Mouse (Mus musculus) stomach, embryonic 14.5 days (tissue): Measurements from ENCODE around the gene Zfp451. TPM values are rescaled to one million over a fixed set of nuclear protein-coding genes. Genes with fewer than 3 reads are reported as not detected.
"Not testable (repeated sequence)": the region's sequence is repeated elsewhere in the genome, so short reads cannot be mapped to it uniquely, and the experiment has no call there.

Experiments
- ATAC-seq: fragments of 200-750 bp; cut with Nextera tagmentation; 2 replicates; pipeline ENCODE4 v1.8.0; 2017; ENCODE audit warnings: low read depth, moderate TSS enrichment; ENCODE audit not compliant: insufficient number of reproducible peaks, insufficient read depth, low FRiP score
- H3K27ac ChIP-seq: fragments of 300-500 bp; sonication (generic); 2 replicates; pipeline ENCODE4 v1.5.1; 2014; ENCODE audit warnings: mild to moderate bottlenecking, low read length, moderate library complexity, mixed read lengths
- H3K27me3 ChIP-seq: fragments of 300-500 bp; sonication (generic); 2 replicates; pipeline ENCODE4 v1.6.1; 2014; ENCODE audit warnings: low read length, control low read depth, mixed read lengths; ENCODE audit not compliant: control insufficient read depth, insufficient read depth
- H3K36me3 ChIP-seq: fragments of 300-500 bp; sonication (generic); 2 replicates; pipeline ENCODE4 v1.6.1; 2014; ENCODE audit warnings: mild to moderate bottlenecking, control low read depth, low read length, moderate library complexity, mixed read lengths; ENCODE audit not compliant: control insufficient read depth, insufficient read depth
- H3K4me1 ChIP-seq: fragments of 300-500 bp; sonication (generic); 2 replicates; pipeline ENCODE4 v1.6.1; 2014; ENCODE audit warnings: low read length, control low read depth, mixed read lengths; ENCODE audit not compliant: control insufficient read depth, insufficient read depth
- H3K4me2 ChIP-seq: fragments of 300-500 bp; sonication (generic); replicated peaks from 2 replicates; pipeline ENCODE4 v1.6.1; 2014; ENCODE audit warnings: low read depth, low read length, control low read depth
- H3K4me3 ChIP-seq: fragments of 300-500 bp; sonication (generic); 2 replicates; pipeline ENCODE4 v1.5.1; 2014; ENCODE audit warnings: low read depth, low read length, control low read depth
- H3K9ac ChIP-seq: fragments of 300-500 bp; sonication (generic); replicated peaks from 2 replicates; pipeline ENCODE4 v1.6.1; 2014; ENCODE audit warnings: low read depth, mild to moderate bottlenecking, control low read depth, low read length, moderate library complexity, mixed read lengths
- H3K9me3 ChIP-seq: fragments of 300-500 bp; sonication (generic); 2 replicates; pipeline ENCODE4 v1.6.1; 2016; ENCODE audit warnings: low read depth, low read length, control low read depth; ENCODE audit not compliant: control insufficient read depth
- WGBS: fragments of 180-500 bp; shearing (Covaris S2); extraction: QIAGEN DNeasy Blood & Tissue Kit; methylation state at CpG from one replicate; pipeline ENCODE4 v1.1.7; 2014; 5-methylcytosine and 5-hydroxymethylcytosine counted together
- polyA plus RNA-seq: library from polyadenylated mRNA; unstranded; fragments of >200 nt; fragmentation: Nextera tagmentation; extraction: Ambion mirVana; gene quantifications from 2 replicates; pipeline ENCODE4 v1.2.1, GENCODE M21; 2014

Zfp451 gene
- polyA plus RNA-seq, 1 experiment from 2014 or later, result 37.8 TPM

GRCm38 (mm10) chr1:33755799-33756198, 58.6 kb downstream of the Zfp451 start:
- Histone ChIP-seq H3K9ac (no peak overlapping the region), H3K36me3 (peaks cover 4% of the 10 kb centered on the region; the same call in 1 of the 2 replicates), H3K4me2 (peak overlapping the region; percentile 59), H3K4me1 (peaks cover 9% of the 10 kb centered on the region), H3K4me3 (peak overlapping the region; percentile 62; the same call in 1 of the 2 replicates), H3K27ac (no peak overlapping the region), H3K9me3 (no peaks in the 10 kb centered on the region), H3K27me3 (no peaks in the 10 kb centered on the region)
- 75% methylated on average over 7 of the region's 7 CpGs for WGBS
- no peak for ATAC-seq

GRCm38 (mm10) chr1:33754965-33755735, 59.2 kb downstream of the Zfp451 start:
- no peak overlapping the region for H3K27ac ChIP-seq

GRCm38 (mm10) chr1:33754089-33754488, 60.3 kb downstream of the Zfp451 start:
- no peak for ATAC-seq
- WGBS, result 87% methylated on average over 17 of the region's 17 CpGs
- no peaks in the 10 kb centered on the region for H3K27me3 ChIP-seq
- no peaks in the 10 kb centered on the region for H3K36me3 ChIP-seq
- H3K4me3 ChIP-seq, result no peak overlapping the region
- no peak overlapping the region for H3K27ac ChIP-seq
- no peak overlapping the region for H3K9ac ChIP-seq
- no peak overlapping the region for H3K4me2 ChIP-seq
- H3K9me3 ChIP-seq, result no peaks in the 10 kb centered on the region
- peaks cover 9% of the 10 kb centered on the region for H3K4me1 ChIP-seq

More at GRCm38 (mm10) chr1:33754965-33755735, 59.2 kb downstream of the Zfp451 start:
- H3K9ac ChIP-seq, result no peak overlapping the region
- no peaks in the 10 kb centered on the region for H3K36me3 ChIP-seq
- WGBS, result 82% methylated on average over 21 of the region's 21 CpGs
- peaks cover 9% of the 10 kb centered on the region for H3K4me1 ChIP-seq
- no peak overlapping the region for H3K4me2 ChIP-seq
- no peaks in the 10 kb centered on the region for H3K9me3 ChIP-seq
- ATAC-seq, result no peak; the same call in 1 of the 2 replicates
- H3K4me3 ChIP-seq, result no peak overlapping the region
- H3K27me3 ChIP-seq, result no peaks in the 10 kb centered on the region

GRCm38 (mm10) chr1:33751283-33751682, 63.1 kb downstream of the Zfp451 start:
- Histone ChIP-seq H3K4me1 (peaks cover 4% of the 10 kb centered on the region), H3K4me2 (no peak overlapping the region), H3K9ac (no peak overlapping the region), H3K27ac (no peak overlapping the region), H3K9me3 (no peaks in the 10 kb centered on the region), H3K36me3 (peaks cover 2% of the 10 kb centered on the region; the same call in 1 of the 2 replicates), H3K4me3 (no peak overlapping the region), H3K27me3 (no peaks in the 10 kb centered on the region)
- ATAC-seq, result no peak
- 87% methylated on average over 10 of the region's 10 CpGs for WGBS

- not testable (repeated sequence) for H3K9ac ChIP-seq, ATAC-seq, H3K9me3 ChIP-seq, H3K4me1 ChIP-seq, H3K4me2 ChIP-seq, H3K27ac ChIP-seq, H3K4me3 ChIP-seq, H3K27me3 ChIP-seq
- H3K36me3 ChIP-seq, result peaks cover 10% of the 10 kb centered on the region
- 84% methylated on average over 4 of the region's 4 CpGs for WGBS
Measured at GRCm38 (mm10) chr1:33749709-33750108, 64.7 kb downstream of the Zfp451 start.

DNA sequence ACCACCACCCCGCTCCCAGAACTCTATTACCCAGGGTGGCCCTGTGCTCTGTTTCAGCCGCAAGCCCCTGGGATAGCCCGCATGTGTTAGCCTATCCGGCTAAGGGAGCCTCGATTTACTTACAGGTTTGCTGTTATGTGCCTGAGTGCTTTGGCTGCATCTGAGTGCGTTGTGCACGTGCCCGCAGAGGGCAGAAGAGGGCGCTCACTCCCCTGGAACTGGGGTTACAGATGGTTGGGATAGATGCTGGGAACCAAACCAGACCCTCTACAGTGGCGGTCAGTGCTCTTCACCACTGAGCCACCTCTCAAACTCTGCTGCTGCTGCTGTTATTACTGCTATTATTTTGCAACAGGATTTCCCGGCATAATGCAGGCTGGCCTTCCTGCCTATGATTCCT, 65.3 kb downstream of the Zfp451 start:
- Histone ChIP-seq H3K27ac (no peak overlapping the region), H3K9me3 (no peaks in the 10 kb centered on the region), H3K27me3 (no peaks in the 10 kb centered on the region), H3K4me1 (no peaks in the 10 kb centered on the region), H3K4me2 (no peak overlapping the region), H3K4me3 (no peak overlapping the region), H3K36me3 (peaks cover 10% of the 10 kb centered on the region), H3K9ac (no peak overlapping the region)
- ATAC-seq, result no peak
- WGBS, result 97% methylated on average over 11 of the region's 11 CpGs

- peaks cover 10% of the 10 kb centered on the region for H3K36me3 ChIP-seq
- H3K4me2 ChIP-seq, result no peak overlapping the region
- 93% methylated on average over 4 of the region's 4 CpGs for WGBS
- no peaks in the 10 kb centered on the region for H3K9me3 ChIP-seq
- H3K27ac ChIP-seq, result no peak overlapping the region
- no peaks in the 10 kb centered on the region for H3K27me3 ChIP-seq
- H3K4me3 ChIP-seq, result no peak overlapping the region
- no peak for ATAC-seq
- no peaks in the 10 kb centered on the region for H3K4me1 ChIP-seq
- H3K9ac ChIP-seq, result no peak overlapping the region
Measured at GRCm38 (mm10) chr1:33745901-33746300, 68.5 kb downstream of the Zfp451 start.

GRCm38 (mm10) chr1:33744815-33745214, 69.6 kb downstream of the Zfp451 start:
- H3K27me3 ChIP-seq, H3K9me3 ChIP-seq, ATAC-seq, H3K9ac ChIP-seq, H3K4me2 ChIP-seq, H3K27ac ChIP-seq, H3K4me3 ChIP-seq, H3K4me1 ChIP-seq: not testable (repeated sequence)
- H3K36me3 ChIP-seq, result peaks cover 10% of the 10 kb centered on the region
- WGBS, result 95% methylated on average over 9 of the region's 9 CpGs

GRCm38 (mm10) chr1:33742903-33743302, 71.5 kb downstream of the Zfp451 start:
- WGBS, result 20% methylated on average over 8 of the region's 8 CpGs
- H3K36me3 ChIP-seq, result peaks cover 19% of the 10 kb centered on the region
- H3K4me1 ChIP-seq, result no peaks in the 10 kb centered on the region
- no peak overlapping the region for H3K4me3 ChIP-seq
- H3K9me3 ChIP-seq, result no peaks in the 10 kb centered on the region
- no peak overlapping the region for H3K9ac ChIP-seq
- no peak overlapping the region for H3K27ac ChIP-seq
- ATAC-seq, result no peak
- H3K4me2 ChIP-seq, result no peak overlapping the region
- H3K27me3 ChIP-seq, result no peaks in the 10 kb centered on the region
